Mouse (Mus musculus) embryonic facial prominence, embryonic 13.5 days (tissue): ENCODE data around the gene Ippk. TPM values are rescaled to one million over a fixed set of nuclear protein-coding genes. Genes with fewer than 3 reads are reported as not detected.
A peak's percentile ranks its signal among the peaks of the same experiment; 100 is the strongest.

Experiments
- ATAC-seq: fragments of 200-750 bp; cut with Nextera tagmentation; 2 replicates; pipeline ENCODE4 v1.8.0; 2017; ENCODE audit warnings: low read depth; ENCODE audit not compliant: insufficient number of reproducible peaks, insufficient read depth, low FRiP score, low TSS enrichment
- H3K27ac ChIP-seq: fragments of 300-500 bp; sonication (generic); 2 replicates; pipeline ENCODE4 v1.5.1; 2015; ENCODE audit warnings: moderate library complexity, mild to moderate bottlenecking, inconsistent platforms
- H3K27me3 ChIP-seq: fragments of 300-500 bp; sonication (generic); 2 replicates; pipeline ENCODE4 v1.6.1; 2015; ENCODE audit warnings: mild to moderate bottlenecking, inconsistent platforms
- H3K36me3 ChIP-seq: fragments of 300-500 bp; sonication (generic); 2 replicates; pipeline ENCODE4 v1.6.1; 2015; ENCODE audit warnings: mild to moderate bottlenecking, inconsistent platforms
- H3K4me1 ChIP-seq: fragments of 300-500 bp; sonication (generic); 2 replicates; pipeline ENCODE4 v1.6.1; 2015; ENCODE audit warnings: inconsistent platforms
- H3K4me2 ChIP-seq: fragments of 300-500 bp; sonication (generic); 2 replicates; pipeline ENCODE4 v1.6.1; 2015; ENCODE audit warnings: moderate library complexity, mild to moderate bottlenecking, inconsistent platforms
- H3K4me3 ChIP-seq: fragments of 300-500 bp; sonication (generic); 2 replicates; pipeline ENCODE4 v1.5.1; 2015; ENCODE audit warnings: mild to moderate bottlenecking, inconsistent platforms
- H3K9ac ChIP-seq: fragments of 300-500 bp; sonication (generic); 2 replicates; pipeline ENCODE4 v1.6.1; 2015; ENCODE audit warnings: mild to moderate bottlenecking, inconsistent platforms
- H3K9me3 ChIP-seq: fragments of 300-500 bp; sonication (generic); 2 replicates; pipeline ENCODE4 v1.6.1; 2016; ENCODE audit warnings: inconsistent platforms
- WGBS: fragments of 180-500 bp; shearing (Covaris S2); methylation state at CpG from one replicate; pipeline ENCODE4 v1.1.7; 2015; ENCODE audit warnings: mixed read lengths; 5-methylcytosine and 5-hydroxymethylcytosine counted together
- polyA plus RNA-seq: library from polyadenylated mRNA; unstranded; fragments of >200 nt; fragmentation: Nextera tagmentation; extraction: Ambion mirVana; gene quantifications from 2 replicates; pipeline ENCODE4 v1.2.1, GENCODE M21; 2015

Ippk gene
- polyA plus RNA-seq, 1 experiment from 2014 or later = 14.4 TPM

- 85% methylated on average over 2 of the region's 2 CpGs for WGBS
- peaks cover 55% of the 10 kb centered on the region for H3K36me3 ChIP-seq
These were observed 12.4 kb downstream of the Ippk start for GRCm38 (mm10) chr13:49433268-49434029.

GRCm38 (mm10) chr13:49435745-49436144 lies 14.7 kb downstream of the Ippk start:
- Histone ChIP-seq H3K9me3 (no peaks in the 10 kb centered on the region), H3K4me1 (no peaks in the 10 kb centered on the region), H3K27me3 (no peaks in the 10 kb centered on the region), H3K36me3 (peaks cover 63% of the 10 kb centered on the region), H3K9ac (no peak overlapping the region), H3K4me3 (no peak overlapping the region), H3K4me2 (no peak overlapping the region), H3K27ac (no peak overlapping the region)
- WGBS = 95% methylated on average over 1 of the region's 1 CpGs
- ATAC-seq = no peak

More at GRCm38 (mm10) chr13:49433268-49434029, 12.4 kb downstream of the Ippk start:
- Histone ChIP-seq H3K4me2 (no peak overlapping the region), H3K4me3 (no peak overlapping the region), H3K27me3 (no peaks in the 10 kb centered on the region), H3K4me1 (no peaks in the 10 kb centered on the region), H3K9me3 (no peaks in the 10 kb centered on the region), H3K27ac (no peak overlapping the region), H3K9ac (no peak overlapping the region)
- no peak for ATAC-seq

- no peak overlapping the region for H3K27ac ChIP-seq
- H3K9ac ChIP-seq = no peak overlapping the region
- no peaks in the 10 kb centered on the region for H3K27me3 ChIP-seq
- no peak overlapping the region for H3K4me3 ChIP-seq
- WGBS = 89% methylated on average over 4 of the region's 4 CpGs
- no peaks in the 10 kb centered on the region for H3K4me1 ChIP-seq
- no peak overlapping the region for H3K4me2 ChIP-seq
- peaks cover 62% of the 10 kb centered on the region for H3K36me3 ChIP-seq
- no peak for ATAC-seq
- no peaks in the 10 kb centered on the region for H3K9me3 ChIP-seq
These were observed 15.1 kb downstream of the Ippk start for GRCm38 (mm10) chr13:49436170-49436569.

- Histone ChIP-seq H3K4me1 (no peaks in the 10 kb centered on the region), H3K4me2 (no peak overlapping the region), H3K27me3 (no peaks in the 10 kb centered on the region), H3K9me3 (no peaks in the 10 kb centered on the region), H3K9ac (peak overlapping the region; percentile 27; the same call in 1 of the 2 replicates), H3K27ac (no peak overlapping the region), H3K36me3 (peaks cover 53% of the 10 kb centered on the region), H3K4me3 (no peak overlapping the region)
- ATAC-seq = no peak
- WGBS = 95% methylated on average over 6 of the region's 6 CpGs
These were observed 23.4 kb downstream of the Ippk start for GRCm38 (mm10) chr13:49444451-49444850.

GRCm38 (mm10) chr13:49449318-49449749 lies 28.3 kb downstream of the Ippk start:
- Histone ChIP-seq H3K9ac (no peak overlapping the region), H3K9me3 (no peaks in the 10 kb centered on the region), H3K4me1 (no peaks in the 10 kb centered on the region), H3K27me3 (no peaks in the 10 kb centered on the region), H3K4me3 (no peak overlapping the region), H3K4me2 (no peak overlapping the region), H3K36me3 (peaks cover 52% of the 10 kb centered on the region), H3K27ac (peak overlapping the region; percentile 44; the same call in 1 of the 2 replicates)
- WGBS = 39% methylated on average over 5 of the region's 5 CpGs
- peak; percentile 39; the same call in 1 of the 2 replicates for ATAC-seq

GRCm38 (mm10) chr13:49460276-49460675 lies 39.2 kb downstream of the Ippk start:
- Histone ChIP-seq H3K4me1 (no peaks in the 10 kb centered on the region; the same call in 1 of the 2 replicates), H3K4me2 (no peak overlapping the region), H3K9me3 (no peaks in the 10 kb centered on the region), H3K4me3 (no peak overlapping the region), H3K27me3 (no peaks in the 10 kb centered on the region), H3K36me3 (peaks cover 55% of the 10 kb centered on the region), H3K9ac (no peak overlapping the region), H3K27ac (peak overlapping the region; percentile 44; the same call in 1 of the 2 replicates)
- ATAC-seq = no peak
- 94% methylated on average over 4 of the region's 4 CpGs for WGBS

GRCm38 (mm10) chr13:49460692-49461414 lies 39.8 kb downstream of the Ippk start:
- no peak overlapping the region for H3K4me3 ChIP-seq
- H3K27ac ChIP-seq = peak overlapping the region; percentile 44
- no peak overlapping the region for H3K4me2 ChIP-seq
- no peaks in the 10 kb centered on the region for H3K9me3 ChIP-seq
- peaks cover 5% of the 10 kb centered on the region for H3K4me1 ChIP-seq
- H3K36me3 ChIP-seq = peaks cover 57% of the 10 kb centered on the region
- WGBS = 82% methylated on average over 5 of the region's 5 CpGs
- no peaks in the 10 kb centered on the region for H3K27me3 ChIP-seq
- H3K9ac ChIP-seq = no peak overlapping the region
- no peak for ATAC-seq

- no peak overlapping the region for H3K9ac ChIP-seq
- H3K4me2 ChIP-seq = no peak overlapping the region
- peaks cover 12% of the 10 kb centered on the region for H3K4me1 ChIP-seq
- ATAC-seq = no peak
- no peak overlapping the region for H3K4me3 ChIP-seq
- H3K27ac ChIP-seq = peak overlapping the region; percentile 44; the same call in 1 of the 2 replicates
- peaks cover 57% of the 10 kb centered on the region for H3K36me3 ChIP-seq
- no peaks in the 10 kb centered on the region for H3K27me3 ChIP-seq
- H3K9me3 ChIP-seq = no peaks in the 10 kb centered on the region
- 83% methylated on average over 15 of the region's 15 CpGs for WGBS
These were observed 40.5 kb downstream of the Ippk start for GRCm38 (mm10) chr13:49461458-49462132.

- H3K27me3 ChIP-seq = no peaks in the 10 kb centered on the region
- H3K9ac ChIP-seq = no peak overlapping the region
- no peaks in the 10 kb centered on the region for H3K9me3 ChIP-seq
- peaks cover 26% of the 10 kb centered on the region for H3K4me1 ChIP-seq
- H3K4me2 ChIP-seq = no peak overlapping the region
- 96% methylated on average over 2 of the region's 2 CpGs for WGBS
- H3K27ac ChIP-seq = no peak overlapping the region
- peaks cover 56% of the 10 kb centered on the region for H3K36me3 ChIP-seq
- ATAC-seq = no peak
- H3K4me3 ChIP-seq = no peak overlapping the region
These were observed 41.9 kb downstream of the Ippk start for GRCm38 (mm10) chr13:49462921-49463320.

- no peak overlapping the region for H3K4me2 ChIP-seq
These were observed 44.8 kb downstream of the Ippk start for GRCm38 (mm10) chr13:49465875-49466274.

GRCm38 (mm10) chr13:49466393-49467075 lies 45.5 kb downstream of the Ippk start:
- peaks cover 29% of the 10 kb centered on the region for H3K4me1 ChIP-seq
- H3K27ac ChIP-seq = peak overlapping the region; percentile 97
- H3K27me3 ChIP-seq = no peaks in the 10 kb centered on the region
- WGBS = 20% methylated on average over 11 of the region's 11 CpGs
- peaks cover 32% of the 10 kb centered on the region for H3K36me3 ChIP-seq
- H3K4me2 ChIP-seq = peak overlapping the region; percentile 14; the same call in 1 of the 2 replicates
- ATAC-seq = peak; percentile 86
- peak overlapping the region; percentile 51; the same call in 1 of the 2 replicates for H3K9ac ChIP-seq
- no peak overlapping the region for H3K4me3 ChIP-seq
- H3K9me3 ChIP-seq = no peaks in the 10 kb centered on the region

More at GRCm38 (mm10) chr13:49465875-49466274, 44.8 kb downstream of the Ippk start:
- no peak for ATAC-seq
- Histone ChIP-seq H3K27me3 (no peaks in the 10 kb centered on the region), H3K27ac (peak overlapping the region; percentile 97), H3K4me3 (no peak overlapping the region), H3K9ac (no peak overlapping the region), H3K4me1 (peaks cover 27% of the 10 kb centered on the region), H3K9me3 (no peaks in the 10 kb centered on the region), H3K36me3 (peaks cover 39% of the 10 kb centered on the region)
- WGBS = 89% methylated on average over 4 of the region's 4 CpGs
